Mouse (Mus musculus) lung, postnatal 0 days (tissue): ENCODE measurements around the gene Ankrd33.

ENCODE experiments used
- CTCF ChIP-seq: IDR thresholded peaks from 2 replicates; pipeline ENCODE4 v1.5.1; 2016; ENCODE audit warnings: antibody characterized with exemption, mild to moderate bottlenecking
- EP300 ChIP-seq: IDR thresholded peaks from 2 replicates; pipeline ENCODE4 v1.6.1; 2016; ENCODE audit warnings: antibody characterized with exemption, mild to moderate bottlenecking, control low read depth

DNA sequence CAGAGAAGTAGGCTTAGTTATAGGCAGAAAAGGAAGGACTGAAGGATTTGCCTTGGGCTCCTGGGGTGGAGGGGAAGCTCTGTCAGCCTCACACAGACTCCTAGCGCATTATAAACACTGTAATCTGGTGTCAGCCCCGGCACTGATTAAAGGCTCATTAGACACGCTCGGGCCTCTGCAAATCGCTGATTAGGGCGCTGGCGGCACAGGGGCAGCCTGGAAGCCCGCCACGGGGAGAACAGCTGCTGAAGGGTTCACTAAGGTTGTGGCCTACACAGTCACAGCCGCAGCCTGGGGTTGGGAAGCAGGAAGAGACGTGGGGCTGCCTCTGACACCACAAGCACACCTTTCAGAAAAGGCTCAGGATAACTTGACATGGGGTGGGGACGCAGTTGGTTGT is 24.3 kb downstream of the Ankrd33 start:
- TF ChIP-seq CTCF (no peak), EP300 (no peak)
